Mouse (Mus musculus) neural tube, postnatal 0 days (tissue): ENCODE results near the gene Olfr960. TPM values are rescaled to one million over a fixed set of nuclear protein-coding genes. Genes with fewer than 3 reads are reported as not detected.

ENCODE experiments used
- polyA plus RNA-seq: library from polyadenylated mRNA; unstranded; fragments of >200 nt; fragmentation: Nextera tagmentation; extraction: Ambion mirVana; gene quantifications from 2 replicates; pipeline ENCODE4 v1.2.1, GENCODE M21; 2015

Gene Olfr960
- not detected in 2 replicates for polyA plus RNA-seq

GRCm38 (mm10) chr9:39621073-39621472 is at the start of gene Olfr960:
Olfr960 (plus strand) TSS chr9:39621373.

DNA sequence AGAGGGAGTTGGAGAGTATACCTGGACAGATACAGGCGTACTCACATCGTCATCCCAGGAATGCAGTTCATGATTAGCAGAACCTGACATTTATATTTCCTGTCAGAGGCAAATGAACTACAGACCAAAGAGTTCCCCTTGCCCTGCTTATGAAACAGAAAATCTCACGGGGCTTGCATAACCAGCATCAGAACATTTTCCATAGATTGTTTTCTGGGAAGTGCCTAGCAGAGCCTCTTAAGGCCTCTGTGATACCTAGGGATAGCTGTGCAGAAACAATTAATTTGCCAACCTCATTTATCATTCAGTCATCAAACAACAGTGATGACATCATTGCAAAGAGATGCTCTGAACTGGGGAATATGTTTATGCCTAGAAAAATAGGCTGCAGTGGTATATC is 45.7 kb upstream of the Olfr960 start, which contains the start of gene Olfr959:
TSS of gene Olfr959 (minus strand) at position 101 of the 400 bp plus-strand sequence.

GRCm38 (mm10) chr9:39603999-39604453 is 17.1 kb upstream of the Olfr960 start, which contains the start of gene AW551984:
AW551984 (minus strand) TSS chr9:39604403.

DNA sequence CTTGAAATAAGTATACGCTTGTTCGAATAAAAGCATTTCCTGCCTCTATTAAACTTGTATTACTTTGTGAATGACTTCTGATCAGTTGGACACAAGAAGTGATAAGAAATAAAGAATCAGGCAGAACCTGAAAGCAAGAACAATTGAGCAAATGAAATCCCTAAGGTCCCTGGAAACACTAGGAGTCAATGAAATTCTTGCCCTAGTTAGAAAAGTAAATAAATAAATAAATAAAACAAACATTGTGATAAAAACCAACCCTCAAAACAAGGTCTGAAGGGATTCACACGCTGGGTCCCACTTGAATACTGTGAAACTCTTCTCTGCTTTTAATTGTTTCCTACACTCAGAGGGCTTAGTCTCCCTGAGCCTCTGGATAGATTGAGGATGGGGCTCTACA is 10.8 kb upstream of the Olfr960 start, which contains the start of gene Olfr148:
TSS of gene Olfr148 (plus strand) at position 301 of the 400 bp plus-strand sequence.

DNA sequence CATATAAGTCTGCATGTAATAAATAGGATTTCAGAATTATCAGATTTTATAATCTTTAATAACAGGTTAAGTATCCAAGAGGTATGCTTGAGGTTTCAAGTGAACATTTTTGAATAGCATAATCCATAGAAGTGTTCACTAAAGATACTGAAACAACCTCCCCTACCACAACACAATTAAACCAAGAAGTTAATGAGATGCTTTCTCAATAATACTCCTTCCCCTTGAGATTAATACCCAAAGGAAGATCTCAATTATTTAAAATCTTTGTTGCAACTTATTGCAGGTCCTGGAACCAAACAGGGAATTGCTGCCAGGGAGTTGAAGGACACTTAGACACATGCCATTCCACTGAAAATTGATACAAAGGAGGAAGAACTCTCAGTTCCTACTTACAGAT is 23.6 kb downstream of the Olfr960 start, which contains the start of gene Olfr961:
TSS of gene Olfr961 (plus strand) at position 301 of the 400 bp plus-strand sequence.

GRCm38 (mm10) chr9:39666905-39667304 is 45.7 kb downstream of the Olfr960 start, which contains the start of gene Olfr963:
Olfr963 (plus strand) TSS chr9:39667205.

Other genes starting within 250 kb of the Olfr960 start
- not detected in 2 replicates for gene Olfr951, start 234.0 kb upstream of the Olfr960 start, polyA plus RNA-seq
- gene Olfr952, start 194.2 kb upstream of the Olfr960 start, polyA plus RNA-seq: not detected in 2 replicates
- not detected in 2 replicates for gene Olfr954, start 164.7 kb upstream of the Olfr960 start, polyA plus RNA-seq
- gene Olfr955, start 149.4 kb upstream of the Olfr960 start, polyA plus RNA-seq: not detected in 2 replicates
- gene Olfr44, start 127.4 kb upstream of the Olfr960 start, polyA plus RNA-seq: not detected in 2 replicates
- not detected in 2 replicates for gene Olfr957, start 105.6 kb upstream of the Olfr960 start, polyA plus RNA-seq
- gene Olfr958, start 67.3 kb upstream of the Olfr960 start, polyA plus RNA-seq: not detected in 2 replicates
- gene Olfr959, start 45.8 kb upstream of the Olfr960 start, polyA plus RNA-seq: 0.22 TPM in 1 of 2 replicates, not detected in the other
- 190 and 211 TPM in 2 replicates for gene AW551984, start 17.0 kb upstream of the Olfr960 start, polyA plus RNA-seq
- gene Olfr148, start 10.7 kb upstream of the Olfr960 start, polyA plus RNA-seq: not detected in 2 replicates
- gene Olfr961, start 23.7 kb downstream of the Olfr960 start, polyA plus RNA-seq: not detected in 2 replicates
- not detected in 2 replicates for gene Olfr963, start 45.8 kb downstream of the Olfr960 start, polyA plus RNA-seq
- not detected in 2 replicates for gene Olfr149, start 85.7 kb downstream of the Olfr960 start, polyA plus RNA-seq
- gene Olfr965, start 90.0 kb downstream of the Olfr960 start, polyA plus RNA-seq: not detected in 2 replicates
- gene Olfr150, start 109.6 kb downstream of the Olfr960 start, polyA plus RNA-seq: not detected in 2 replicates
- gene Olfr967, start 124.9 kb downstream of the Olfr960 start, polyA plus RNA-seq: not detected in 2 replicates
- not detected in 2 replicates for gene Olfr968, start 161.9 kb downstream of the Olfr960 start, polyA plus RNA-seq
- not detected in 2 replicates for gene Olfr969, start 169.6 kb downstream of the Olfr960 start, polyA plus RNA-seq
- not detected in 2 replicates for gene Olfr970, start 187.5 kb downstream of the Olfr960 start, polyA plus RNA-seq
- gene Olfr971, start 215.5 kb downstream of the Olfr960 start, polyA plus RNA-seq: not detected in 2 replicates
- not detected in 2 replicates for gene Olfr972, start 245.0 kb downstream of the Olfr960 start, polyA plus RNA-seq